Mouse (Mus musculus): ENCODE data around the gene Nckap5.

GRCm38 (mm10) chr1:126196937-126197336 lies 633.7 kb downstream of the Nckap5 start:
- no peak for TF ChIP-seq MXI1 (IDR thresholded peaks at IDR 0.05; ENCODE audit: low read depth, low read length)
- TF ChIP-seq EP300 (IDR thresholded peaks at IDR 0.05; ENCODE audit: low read length), result no peak
- no peak for TF ChIP-seq HCFC1 (IDR thresholded peaks at IDR 0.05; ENCODE audit: low read depth, low read length)
- TF ChIP-seq CTCF (conservative IDR thresholded peaks at IDR 0.05 in 1 of 2, IDR thresholded peaks at IDR 0.05 in 1 of 2; ENCODE audit: low read depth in 2 of 2, low read length in 2 of 2), result no peak
- no peak for TF ChIP-seq RCOR1 (conservative IDR thresholded peaks at IDR 0.05; ENCODE audit: low read depth, low read length)
- TF ChIP-seq MAX (IDR thresholded peaks at IDR 0.05; ENCODE audit: low read length), result no peak
- no peak for TF ChIP-seq USF2 (conservative IDR thresholded peaks at IDR 0.05; ENCODE audit: low read depth, low read length)
